Mouse (Mus musculus) yolk sac, embryonic 10.5 days (tissue): ENCODE measurements around the gene Zfp820.
"Not testable (repeated sequence)": the region's sequence is repeated elsewhere in the genome, so short reads cannot be mapped to it uniquely, and the experiment has no call there.

Experiments
- DNase-seq: peaks from one replicate; pipeline ENCODE4 v3.0.0-alpha.2; 2017; ENCODE audit warnings: low spot score

Zfp820 gene

GRCm38 (mm10) chr17:21845545-21846321, at the start of gene Zfp820:
Gene Zfp820, minus strand, starts transcription at chr17:21845772.
- peak; percentile 92 for DNase-seq

- DNase-seq, result no peak
Observed at GRCm38 (mm10) chr17:21871256-21871655, 25.7 kb upstream of the Zfp820 start.

- not testable (repeated sequence) for DNase-seq
Observed at GRCm38 (mm10) chr17:21846322-21846582, 680 bp upstream of the Zfp820 start.

GRCm38 (mm10) chr17:21838510-21838909, 7.1 kb downstream of the Zfp820 start:
- DNase-seq, result no peak

GRCm38 (mm10) chr17:21801373-21801772, 44.2 kb downstream of the Zfp820 start:
- not testable (repeated sequence) for DNase-seq

- no peak for DNase-seq
Observed at GRCm38 (mm10) chr17:21792256-21792655, 53.3 kb downstream of the Zfp820 start.

- DNase-seq, result no peak
Observed at GRCm38 (mm10) chr17:21770336-21770735, 75.2 kb downstream of the Zfp820 start.
